Mouse (Mus musculus): ENCODE data around the gene Xiap.

- TF ChIP-seq POLR2A (IDR thresholded peaks at IDR 0.05; ENCODE audit: low read depth, low read length) (peak; percentile 12; the same call in 1 of the 2 replicates), CTCF (IDR thresholded peaks at IDR 0.05; ENCODE audit: extremely low read depth, insufficient read length, insufficient replicate concordance, low read depth, low read length) (no peak)
Measured at GRCm38 (mm10) chrX:42150346-42151023, 91.0 kb downstream of the Xiap start.

All from small intestine, adult 2 months (tissue).